Mouse (Mus musculus): Measurements from ENCODE around the gene Slc6a19. TPM values are rescaled to one million over a fixed set of nuclear protein-coding genes. Genes with fewer than 3 reads are reported as not detected.

Slc6a19 gene
- total RNA-seq, 1 experiment from 2014 or later, result 0.09 TPM

DNA sequence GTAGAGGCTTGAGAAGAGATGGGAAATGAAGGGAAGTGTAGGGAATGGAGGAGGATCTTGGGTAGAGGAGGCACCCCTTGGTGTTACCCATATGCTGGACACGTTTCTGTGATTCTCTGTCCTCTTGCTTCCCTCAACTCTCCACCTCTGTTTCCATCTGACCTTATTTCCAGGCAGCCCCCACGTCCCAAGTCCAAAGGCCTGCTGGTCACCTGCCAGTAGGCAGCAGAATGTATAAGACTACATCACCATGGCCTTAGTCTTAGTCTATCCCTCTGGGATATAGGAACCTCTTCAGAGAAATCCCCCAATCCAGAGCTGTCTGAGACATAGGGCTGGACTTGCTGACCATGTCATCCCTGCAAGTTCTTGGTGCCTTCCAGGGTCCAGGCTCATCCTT lies 25.4 kb downstream of the Slc6a19 start:
- no peak for ATAC-seq (replicated peaks; ENCODE audit: low read depth, poor library complexity, severe bottlenecking)

DNA sequence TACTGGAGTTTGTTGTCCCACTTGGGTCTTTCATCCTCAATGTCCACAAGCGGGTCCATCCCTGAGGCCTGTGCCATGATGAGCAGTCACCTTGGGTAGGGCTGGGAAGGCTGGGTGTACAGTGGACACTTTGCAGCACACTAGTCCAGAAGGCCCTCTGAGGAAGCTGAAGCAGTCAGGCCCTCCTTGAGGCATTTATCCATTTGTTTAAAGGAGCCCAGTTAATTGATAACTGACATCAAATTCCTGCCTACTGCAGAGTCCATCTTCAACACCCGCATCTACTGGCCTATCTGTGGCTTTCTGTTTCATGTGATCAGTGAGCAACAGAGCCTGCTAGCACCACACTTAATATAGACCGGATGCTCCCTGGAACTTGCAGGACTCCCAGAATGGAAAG lies 26.8 kb downstream of the Slc6a19 start, which contains the start of gene Slc6a18:
TSS of gene Slc6a18 (minus strand) at position 171 of the 400 bp plus-strand sequence.
- ATAC-seq (replicated peaks; ENCODE audit: low read depth, poor library complexity, severe bottlenecking), result no peak

DNA sequence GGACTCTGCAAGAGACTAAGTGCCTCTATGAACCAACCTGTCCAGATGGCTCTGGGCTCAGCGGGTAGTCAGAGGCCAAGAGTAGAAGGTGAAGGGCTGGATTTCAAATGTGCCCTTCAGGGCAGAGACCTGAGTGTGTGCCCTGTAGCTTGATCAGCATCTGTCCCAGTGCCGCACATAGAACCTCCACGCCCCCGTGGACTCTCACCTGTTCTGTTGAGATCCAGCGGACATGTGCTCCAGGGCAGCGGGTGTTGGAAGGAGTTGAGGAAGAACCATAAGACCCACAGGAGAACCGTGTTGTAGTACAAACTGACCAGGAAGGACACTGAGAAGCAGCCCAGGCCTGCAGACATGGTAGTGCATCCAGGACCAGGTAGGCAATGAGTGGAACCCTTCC lies 29.5 kb downstream of the Slc6a19 start:
- no peak for ATAC-seq (replicated peaks; ENCODE audit: low read depth, poor library complexity, severe bottlenecking)

DNA sequence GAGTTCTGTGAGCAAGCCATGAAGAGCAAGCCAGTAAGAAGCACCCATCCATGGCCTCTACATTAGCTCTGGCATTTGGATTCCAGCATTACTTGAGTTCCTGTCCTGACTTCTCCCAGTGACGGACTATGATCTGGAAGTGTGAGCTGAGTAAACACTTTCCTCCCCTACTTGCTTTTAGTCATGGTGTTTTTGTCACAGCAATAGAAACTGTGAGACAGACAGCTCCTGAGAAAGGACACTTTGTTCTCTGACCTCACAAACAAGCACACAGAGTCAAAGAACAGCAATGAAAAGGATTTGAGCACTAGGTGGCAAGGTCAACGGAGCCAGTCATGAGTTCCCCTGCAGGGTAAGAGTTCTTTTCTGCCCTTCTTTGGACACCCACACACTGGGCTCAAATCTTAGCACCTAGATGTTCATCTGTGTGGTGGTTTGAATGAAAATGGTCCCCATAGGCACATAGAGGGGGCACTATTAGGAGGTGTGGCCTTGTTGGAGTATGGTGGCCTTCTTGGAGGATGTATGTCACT lies 44.4 kb downstream of the Slc6a19 start:
- ATAC-seq (replicated peaks; ENCODE audit: low read depth, poor library complexity, severe bottlenecking), result no peak

DNA sequence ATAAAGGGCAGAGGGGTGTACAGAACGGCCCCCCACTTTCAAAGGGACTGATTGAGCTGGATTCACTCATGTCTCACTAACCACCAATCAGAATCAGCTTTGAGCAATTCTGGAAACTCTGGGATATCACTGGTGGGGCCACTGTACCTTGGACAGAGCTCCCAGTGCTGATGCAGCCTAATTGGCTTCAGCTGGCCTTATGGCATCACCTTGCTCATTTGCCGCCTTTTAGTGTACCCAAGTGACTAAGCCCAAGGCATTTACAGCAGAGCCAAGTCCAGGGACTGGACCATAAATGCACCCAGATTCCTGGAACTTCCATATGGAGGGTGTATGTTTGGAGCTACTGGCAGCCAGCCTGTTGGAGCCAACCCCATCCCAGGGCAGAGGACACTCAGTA lies 45.7 kb downstream of the Slc6a19 start:
- ATAC-seq (replicated peaks; ENCODE audit: low read depth, poor library complexity, severe bottlenecking), result no peak

DNA sequence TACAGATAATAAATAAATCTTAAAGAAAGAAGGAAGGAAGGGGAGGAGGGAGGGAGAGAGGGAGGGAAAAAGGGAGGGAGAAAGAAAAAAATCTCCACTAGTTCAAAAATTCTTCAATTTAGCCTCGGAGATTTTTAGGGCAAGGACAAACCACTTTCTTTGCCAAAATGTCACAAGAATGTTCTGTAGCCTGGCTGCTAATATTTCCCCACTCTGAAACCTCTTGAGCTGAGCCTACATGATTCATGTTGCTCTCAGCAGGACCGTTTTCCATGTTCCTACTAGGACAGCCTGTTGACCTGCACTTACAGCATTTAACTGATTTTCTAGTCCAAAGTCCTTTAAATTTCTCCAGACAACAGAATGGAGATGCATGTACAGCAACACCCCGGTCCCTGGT lies 49.7 kb downstream of the Slc6a19 start:
- no peak for ATAC-seq (replicated peaks; ENCODE audit: low read depth, poor library complexity, severe bottlenecking)

DNA sequence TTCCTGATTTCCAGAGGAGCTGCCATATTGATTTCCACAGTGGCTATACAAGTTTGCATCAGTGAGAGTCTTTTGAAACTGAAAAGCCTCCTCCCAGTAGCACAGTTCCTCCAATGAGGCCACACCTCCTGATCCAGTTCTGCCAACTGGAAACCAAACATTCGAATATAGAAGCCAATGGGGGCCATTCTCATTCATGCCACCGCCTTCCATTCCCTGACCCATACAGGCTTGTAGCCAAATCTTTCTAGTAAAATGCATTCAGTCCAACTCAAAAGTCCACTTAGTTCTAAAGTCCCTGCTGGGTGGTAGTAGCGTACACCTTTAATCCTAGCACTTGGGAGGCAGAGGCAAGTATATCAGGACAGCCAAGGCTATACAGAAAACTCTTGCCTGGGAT lies 51.4 kb downstream of the Slc6a19 start:
- no peak for ATAC-seq (replicated peaks; ENCODE audit: low read depth, poor library complexity, severe bottlenecking)

DNA sequence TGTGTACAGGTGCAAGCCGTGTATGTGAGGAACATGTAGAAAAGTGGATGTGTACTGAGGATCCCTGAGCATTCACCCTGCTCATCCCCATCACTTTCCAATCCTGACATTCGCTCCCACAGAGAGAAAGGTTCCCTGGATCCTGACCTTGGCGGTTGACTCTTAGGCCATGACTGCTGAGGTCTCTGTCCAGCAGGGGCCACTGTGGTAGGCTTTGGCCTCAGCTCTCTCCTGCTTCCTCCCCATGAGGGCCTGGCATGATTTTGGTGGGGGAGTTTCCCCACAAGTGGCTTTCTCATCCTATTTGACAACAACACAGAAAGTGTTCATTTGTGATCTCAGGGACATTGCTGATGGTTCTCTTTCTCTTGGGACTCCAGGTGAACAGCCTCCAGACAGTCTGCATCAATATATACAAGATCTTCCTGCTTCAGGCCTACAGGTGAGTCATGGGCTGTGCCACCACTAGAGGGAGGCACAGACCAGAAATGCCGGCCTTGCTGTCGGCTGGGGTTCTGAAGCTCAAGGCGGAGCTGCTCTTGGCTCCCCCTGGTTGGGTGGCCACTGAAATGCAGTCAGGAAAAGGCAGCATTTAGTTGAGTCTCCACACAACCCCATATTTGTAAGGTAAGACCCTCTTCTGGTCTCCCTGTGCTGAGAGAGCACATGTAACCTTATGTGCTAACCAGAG lies 58.1 kb downstream of the Slc6a19 start:
- peak; percentile 97 for ATAC-seq (replicated peaks; ENCODE audit: low read depth, poor library complexity, severe bottlenecking)

DNA sequence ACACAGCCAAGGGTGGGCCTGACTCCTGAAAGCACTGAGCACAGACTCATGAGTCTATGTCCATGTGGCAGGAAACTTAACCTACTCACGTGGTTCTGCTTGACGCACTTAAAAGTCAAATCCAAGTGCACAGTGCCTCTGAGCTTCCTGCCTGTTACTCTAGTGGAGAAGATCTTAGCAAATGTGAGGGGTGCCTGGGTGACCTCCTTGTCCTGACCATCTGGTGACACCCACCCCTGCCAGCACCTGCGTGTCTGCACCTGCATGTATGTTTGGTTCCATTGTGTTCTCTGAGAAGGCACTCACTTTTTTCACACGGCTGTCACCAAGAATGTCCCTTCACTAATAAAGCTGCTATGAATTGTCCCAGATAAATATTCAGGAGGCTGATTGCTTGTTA lies 63.4 kb downstream of the Slc6a19 start:
- ATAC-seq (replicated peaks; ENCODE audit: low read depth, poor library complexity, severe bottlenecking), result no peak

DNA sequence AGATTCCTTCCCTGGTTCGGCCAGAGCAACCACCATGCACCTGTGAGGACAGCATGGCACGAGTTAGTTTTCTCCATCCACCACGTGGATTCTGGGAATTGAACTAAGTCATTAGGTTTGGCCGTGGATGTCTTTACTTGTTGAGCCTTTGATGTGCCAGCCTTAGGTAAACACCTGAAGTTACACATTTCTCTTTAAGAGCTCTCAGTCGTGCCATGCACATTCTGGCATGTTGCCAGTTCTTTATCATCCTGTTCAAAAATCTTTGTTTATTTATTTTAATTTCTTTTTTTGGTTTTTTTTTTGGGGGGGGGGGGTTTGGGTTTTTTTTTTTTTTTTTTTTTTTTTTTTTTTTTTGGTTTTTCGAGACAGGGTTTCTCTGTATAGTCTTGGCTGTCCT lies 66.8 kb downstream of the Slc6a19 start:
- no peak for ATAC-seq (replicated peaks; ENCODE audit: low read depth, poor library complexity, severe bottlenecking)

DNA sequence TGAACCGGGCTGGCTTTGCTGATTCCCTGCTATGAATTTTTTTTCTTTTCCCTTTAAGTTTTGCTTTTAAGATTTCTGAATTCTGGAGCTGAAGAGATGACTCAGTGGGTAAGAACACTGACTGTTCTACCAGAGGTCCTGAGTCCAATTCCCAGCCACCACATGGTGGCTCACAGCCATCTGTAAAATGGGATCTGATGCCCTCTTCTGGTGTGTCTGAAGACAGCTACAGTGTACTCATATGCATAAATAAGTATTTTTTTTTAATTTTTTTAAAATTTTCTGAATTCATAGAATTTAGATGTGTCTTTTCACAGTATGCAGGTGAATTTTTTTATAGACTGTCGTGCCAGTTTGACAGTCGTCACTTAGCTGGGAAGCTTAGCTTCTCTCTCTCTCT lies 72.8 kb downstream of the Slc6a19 start:
- no peak for ATAC-seq (replicated peaks; ENCODE audit: low read depth, poor library complexity, severe bottlenecking)

Other genes with a start within 250 kb of the Slc6a19 start
- gene Lpcat1, start 237.7 kb downstream of the Slc6a19 start, total RNA-seq (2017), result 14.2 and 18.7 TPM in 2 replicates
- not detected in 2 replicates for gene Slc6a3, start 168.1 kb downstream of the Slc6a19 start, total RNA-seq (2017)
- 65.2 and 80.3 TPM in 2 replicates for gene Clptm1l, start 100.9 kb downstream of the Slc6a19 start, total RNA-seq (2017)
- 1.4 and 2.7 TPM in 2 replicates for gene Tert, start 78.0 kb downstream of the Slc6a19 start, total RNA-seq (2017)
- gene Slc6a18, start 26.8 kb downstream of the Slc6a19 start, total RNA-seq (2017), result not detected in 2 replicates
- gene Slc12a7, start 28.2 kb upstream of the Slc6a19 start, total RNA-seq (2017), result 4.4 and 17.2 TPM in 2 replicates
- not detected in 2 replicates for gene Nkd2, start 142.8 kb upstream of the Slc6a19 start, total RNA-seq (2017)
- 41.1 and 42.8 TPM in 2 replicates for gene Trip13, start 232.9 kb upstream of the Slc6a19 start, total RNA-seq (2017)
- gene Brd9, start 232.9 kb upstream of the Slc6a19 start, total RNA-seq (2017), result 71.1 and 113 TPM in 2 replicates

Measured in common myeloid progenitor, adult 5-6 weeks (primary cell).